Mouse (Mus musculus): ENCODE results near the gene Emx1.
"Not testable (repeated sequence)": the region's sequence is repeated elsewhere in the genome, so short reads cannot be mapped to it uniquely, and the experiment has no call there.

Emx1 gene

GRCm38 (mm10) chr6:85187340-85188211, at the start of gene Emx1:
Gene Emx1, plus strand, starts transcription at chr6:85187438.
- DNase-seq (ENCODE audit: low spot score in 2 of 2) = no peak

GRCm38 (mm10) chr6:85139534-85139933, 47.7 kb upstream of the Emx1 start:
- DNase-seq (ENCODE audit: low spot score in 2 of 2) = no peak

GRCm38 (mm10) chr6:85141013-85141412, 46.2 kb upstream of the Emx1 start:
- DNase-seq (ENCODE audit: low spot score in 2 of 2) = peak in 1 of 2 experiments; percentile 9

GRCm38 (mm10) chr6:85144466-85144865, 42.8 kb upstream of the Emx1 start:
- no peak for DNase-seq (ENCODE audit: low spot score in 2 of 2)

GRCm38 (mm10) chr6:85147636-85148035, 39.6 kb upstream of the Emx1 start:
- DNase-seq (ENCODE audit: low spot score in 2 of 2) = no peak

- no peak for DNase-seq (ENCODE audit: low spot score in 2 of 2)
Measured at GRCm38 (mm10) chr6:85150386-85150785, 36.9 kb upstream of the Emx1 start.

GRCm38 (mm10) chr6:85153970-85154540, 33.2 kb upstream of the Emx1 start:
- peak; percentile 50 to 57 for DNase-seq (ENCODE audit: low spot score in 2 of 2)

- no peak for DNase-seq (ENCODE audit: low spot score in 2 of 2)
Measured at GRCm38 (mm10) chr6:85154861-85155528, 32.2 kb upstream of the Emx1 start.

- not testable (repeated sequence) for DNase-seq (ENCODE audit: low spot score in 2 of 2)
Measured at GRCm38 (mm10) chr6:85156551-85156950, 30.7 kb upstream of the Emx1 start.

GRCm38 (mm10) chr6:85158040-85158804, 29.0 kb upstream of the Emx1 start:
- DNase-seq (ENCODE audit: low spot score in 2 of 2) = not testable (repeated sequence)

- DNase-seq (ENCODE audit: low spot score in 2 of 2) = not testable (repeated sequence)
Measured at GRCm38 (mm10) chr6:85159092-85159760, 28.0 kb upstream of the Emx1 start.

- DNase-seq (ENCODE audit: low spot score in 2 of 2) = peak; percentile 29 to 41
Measured at GRCm38 (mm10) chr6:85160201-85160923, 26.9 kb upstream of the Emx1 start.

- DNase-seq (ENCODE audit: low spot score in 2 of 2) = no peak
Measured at GRCm38 (mm10) chr6:85165440-85165921, 21.8 kb upstream of the Emx1 start.

GRCm38 (mm10) chr6:85179569-85179968, 7.7 kb upstream of the Emx1 start:
- no peak for DNase-seq (ENCODE audit: low spot score in 2 of 2)

GRCm38 (mm10) chr6:85180036-85180435, 7.2 kb upstream of the Emx1 start:
- DNase-seq (ENCODE audit: low spot score in 2 of 2) = no peak

- no peak for DNase-seq (ENCODE audit: low spot score in 2 of 2)
Measured at GRCm38 (mm10) chr6:85183951-85184350, 3.3 kb upstream of the Emx1 start.

- no peak for DNase-seq (ENCODE audit: low spot score in 2 of 2)
Measured at GRCm38 (mm10) chr6:85186033-85186743, 1.1 kb upstream of the Emx1 start.

GRCm38 (mm10) chr6:85186744-85187059, 536 bp upstream of the Emx1 start:
- no peak for DNase-seq (ENCODE audit: low spot score in 2 of 2)

GRCm38 (mm10) chr6:85188256-85189110, 1.2 kb downstream of the Emx1 start:
- DNase-seq (ENCODE audit: low spot score in 2 of 2) = no peak
